Mouse (Mus musculus) midbrain, embryonic 16.5 days (tissue): ENCODE results near the gene Csf2rb2. TPM values are rescaled to one million over a fixed set of nuclear protein-coding genes. Genes with fewer than 3 reads are reported as not detected.
"Not testable (repeated sequence)": the region's sequence is repeated elsewhere in the genome, so short reads cannot be mapped to it uniquely, and the experiment has no call there.

Experiments
- ATAC-seq: fragments of 200-750 bp; cut with Nextera tagmentation; 2 replicates; pipeline ENCODE4 v1.8.0; 2017; ENCODE audit warnings: moderate TSS enrichment
- H3K27ac ChIP-seq: fragments of 300-500 bp; sonication (generic); 2 replicates; pipeline ENCODE4 v1.5.1; 2014; ENCODE audit warnings: mild to moderate bottlenecking, low read length, mixed read lengths
- H3K27me3 ChIP-seq: fragments of 300-500 bp; sonication (generic); 2 replicates; pipeline ENCODE4 v1.6.1; 2014; ENCODE audit warnings: low read depth, low read length, mixed read lengths; ENCODE audit not compliant: control insufficient read depth, insufficient read depth
- H3K36me3 ChIP-seq: fragments of 300-500 bp; sonication (generic); 2 replicates; pipeline ENCODE4 v1.6.1; 2014; ENCODE audit warnings: mild to moderate bottlenecking, low read length, moderate library complexity, mixed read lengths; ENCODE audit not compliant: control insufficient read depth, insufficient read depth
- H3K4me1 ChIP-seq: fragments of 300-500 bp; sonication (generic); 2 replicates; pipeline ENCODE4 v1.6.1; 2014; ENCODE audit warnings: mild to moderate bottlenecking, low read length, mixed read lengths; ENCODE audit not compliant: control insufficient read depth, insufficient read depth
- H3K4me2 ChIP-seq: fragments of 300-500 bp; sonication (generic); 2 replicates; pipeline ENCODE4 v1.6.1; 2014; ENCODE audit warnings: mild to moderate bottlenecking, low read length, mixed read lengths
- H3K4me3 ChIP-seq: fragments of 300-500 bp; sonication (generic); 2 replicates; pipeline ENCODE4 v1.5.1; 2014; ENCODE audit warnings: low read depth, mild to moderate bottlenecking, low read length, moderate library complexity, mixed read lengths
- H3K9ac ChIP-seq: fragments of 300-500 bp; sonication (generic); 2 replicates; pipeline ENCODE4 v1.6.1; 2014; ENCODE audit warnings: low read depth, low read length, mixed read lengths
- H3K9me3 ChIP-seq: fragments of 300-500 bp; sonication (generic); replicated peaks from 2 replicates; pipeline ENCODE4 v1.6.1; 2014; ENCODE audit warnings: mild to moderate bottlenecking, low read length, mixed read lengths; ENCODE audit not compliant: control insufficient read depth, poor library complexity, severe bottlenecking
- WGBS: fragments of 180-500 bp; shearing (Covaris S2); extraction: QIAGEN DNeasy Blood & Tissue Kit; methylation state at CpG from one replicate; pipeline ENCODE4 v1.1.7; 2014; 5-methylcytosine and 5-hydroxymethylcytosine counted together
- polyA plus RNA-seq: library from polyadenylated mRNA; unstranded; fragments of >200 nt; fragmentation: Nextera tagmentation; extraction: Ambion mirVana; gene quantifications from 2 replicates; pipeline ENCODE4 v1.2.1, GENCODE M21; 2015

The Csf2rb2 gene
- polyA plus RNA-seq, 1 experiment from 2014 or later: 0.08 TPM

- Histone ChIP-seq H3K4me2 (no peak overlapping the region), H3K9ac (no peak overlapping the region), H3K27me3 (no peaks in the 10 kb centered on the region), H3K36me3 (no peaks in the 10 kb centered on the region), H3K9me3 (no peaks in the 10 kb centered on the region), H3K4me3 (no peak overlapping the region), H3K4me1 (no peaks in the 10 kb centered on the region), H3K27ac (no peak overlapping the region)
- no peak for ATAC-seq
- 92% methylated on average over 4 of the region's 4 CpGs for WGBS
Measured at GRCm38 (mm10) chr15:78302718-78303117, 2.8 kb downstream of the Csf2rb2 start.

- Histone ChIP-seq H3K4me3 (no peak overlapping the region), H3K9me3 (no peaks in the 10 kb centered on the region), H3K27ac (no peak overlapping the region), H3K9ac (no peak overlapping the region), H3K4me1 (no peaks in the 10 kb centered on the region), H3K4me2 (no peak overlapping the region), H3K27me3 (no peaks in the 10 kb centered on the region), H3K36me3 (no peaks in the 10 kb centered on the region)
- ATAC-seq: no peak
Measured at GRCm38 (mm10) chr15:78300773-78301172, 4.7 kb downstream of the Csf2rb2 start.

- no peaks in the 10 kb centered on the region for H3K4me1 ChIP-seq
- H3K36me3 ChIP-seq: no peaks in the 10 kb centered on the region
- H3K27me3 ChIP-seq: no peaks in the 10 kb centered on the region
- no peak for ATAC-seq
- H3K4me3 ChIP-seq: no peak overlapping the region
- 79% methylated on average over 3 of the region's 3 CpGs for WGBS
- no peak overlapping the region for H3K4me2 ChIP-seq
- no peaks in the 10 kb centered on the region for H3K9me3 ChIP-seq
- H3K27ac ChIP-seq: no peak overlapping the region
- no peak overlapping the region for H3K9ac ChIP-seq
Measured at GRCm38 (mm10) chr15:78299641-78300040, 5.9 kb downstream of the Csf2rb2 start.

- H3K27me3 ChIP-seq: no peaks in the 10 kb centered on the region
- WGBS: 87% methylated on average over 1 of the region's 1 CpGs
Measured at GRCm38 (mm10) chr15:78298558-78298957, 7.0 kb downstream of the Csf2rb2 start.

DNA sequence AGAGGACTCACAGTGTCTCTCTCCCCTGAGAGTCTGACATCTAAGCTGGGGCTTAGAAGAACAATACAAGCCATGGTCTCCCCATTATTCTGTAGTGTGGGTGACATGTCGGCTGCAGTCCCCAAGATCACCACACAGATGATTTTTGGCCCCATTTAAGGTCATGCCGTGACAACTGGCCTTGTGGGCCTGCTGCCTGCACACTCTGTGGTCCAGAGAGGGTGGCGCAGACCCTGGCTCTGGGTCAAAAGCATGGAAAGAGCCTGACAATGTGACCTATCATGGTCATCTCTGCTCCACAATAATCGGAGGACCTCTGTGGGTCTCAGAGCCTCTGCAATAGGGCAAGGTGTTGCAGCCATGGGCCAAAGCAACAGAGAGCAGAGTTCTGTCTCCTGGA is 11.8 kb downstream of the Csf2rb2 start:
- Histone ChIP-seq H3K4me3 (no peak overlapping the region), H3K9ac (no peak overlapping the region), H3K4me2 (no peak overlapping the region), H3K4me1 (no peaks in the 10 kb centered on the region), H3K36me3 (no peaks in the 10 kb centered on the region), H3K27ac (no peak overlapping the region), H3K27me3 (no peaks in the 10 kb centered on the region), H3K9me3 (no peaks in the 10 kb centered on the region)
- no peak for ATAC-seq
- WGBS: 82% methylated on average over 4 of the region's 4 CpGs

More at GRCm38 (mm10) chr15:78298558-78298957, 7.0 kb downstream of the Csf2rb2 start:
- Histone ChIP-seq H3K27ac (no peak overlapping the region), H3K9ac (no peak overlapping the region), H3K9me3 (no peaks in the 10 kb centered on the region), H3K4me2 (no peak overlapping the region), H3K36me3 (no peaks in the 10 kb centered on the region), H3K4me3 (no peak overlapping the region), H3K4me1 (no peaks in the 10 kb centered on the region)
- ATAC-seq: no peak

- not testable (repeated sequence) for H3K27ac ChIP-seq, H3K27me3 ChIP-seq, H3K4me3 ChIP-seq, ATAC-seq, H3K9me3 ChIP-seq, H3K36me3 ChIP-seq, H3K4me2 ChIP-seq, H3K4me1 ChIP-seq, H3K9ac ChIP-seq
- WGBS: 6% methylated on average over 2 of the region's 2 CpGs
Measured at GRCm38 (mm10) chr15:78293228-78293627, 12.3 kb downstream of the Csf2rb2 start.

DNA sequence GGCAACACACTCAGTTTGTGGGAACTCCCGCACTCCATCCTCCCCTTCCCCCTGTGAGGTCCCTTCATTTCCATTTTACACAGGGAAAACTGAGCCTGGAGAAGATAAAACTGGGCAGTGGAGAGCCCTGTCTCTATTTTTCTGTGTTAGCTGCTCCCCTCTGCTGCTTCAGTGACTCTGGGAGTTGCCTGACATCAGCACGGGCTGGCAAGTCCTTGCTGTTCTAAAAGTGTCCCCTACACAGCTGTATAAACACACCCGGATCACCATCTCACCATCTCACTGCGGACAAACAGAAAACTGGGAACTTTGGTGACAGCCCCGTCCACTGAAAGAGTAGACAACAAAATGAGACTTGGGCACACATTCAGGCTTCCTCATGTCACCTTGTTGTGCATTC is 15.7 kb downstream of the Csf2rb2 start:
- H3K9ac ChIP-seq, H3K4me1 ChIP-seq, ATAC-seq: not testable (repeated sequence)

GRCm38 (mm10) chr15:78287941-78288340 is 17.6 kb downstream of the Csf2rb2 start:
- no peak overlapping the region for H3K4me3 ChIP-seq
- H3K36me3 ChIP-seq: no peaks in the 10 kb centered on the region
- H3K9me3 ChIP-seq: no peaks in the 10 kb centered on the region
- H3K27me3 ChIP-seq: no peaks in the 10 kb centered on the region
- H3K27ac ChIP-seq: no peak overlapping the region
- WGBS: 81% methylated on average over 5 of the region's 5 CpGs
- H3K4me1 ChIP-seq: no peaks in the 10 kb centered on the region
- no peak for ATAC-seq
- H3K4me2 ChIP-seq: no peak overlapping the region
- H3K9ac ChIP-seq: no peak overlapping the region

More for the DNA sequence above, 15.7 kb downstream of the Csf2rb2 start:
- H3K4me3 ChIP-seq, H3K27ac ChIP-seq, H3K4me2 ChIP-seq, H3K9me3 ChIP-seq, H3K36me3 ChIP-seq, H3K27me3 ChIP-seq: not testable (repeated sequence)
- 76% methylated on average over 5 of the region's 5 CpGs for WGBS

GRCm38 (mm10) chr15:78278308-78278707 is 27.2 kb downstream of the Csf2rb2 start:
- Histone ChIP-seq H3K27me3 (no peaks in the 10 kb centered on the region), H3K9me3 (no peaks in the 10 kb centered on the region), H3K4me1 (no peaks in the 10 kb centered on the region), H3K36me3 (no peaks in the 10 kb centered on the region), H3K9ac (no peak overlapping the region), H3K27ac (no peak overlapping the region), H3K4me3 (no peak overlapping the region), H3K4me2 (no peak overlapping the region)
- ATAC-seq: no peak
- 88% methylated on average over 2 of the region's 2 CpGs for WGBS

GRCm38 (mm10) chr15:78271208-78271607 is 34.3 kb downstream of the Csf2rb2 start:
- no peak overlapping the region for H3K9ac ChIP-seq
- no peak overlapping the region for H3K4me2 ChIP-seq
- no peak for ATAC-seq
- no peaks in the 10 kb centered on the region for H3K4me1 ChIP-seq
- no peak overlapping the region for H3K4me3 ChIP-seq
- H3K27ac ChIP-seq: no peak overlapping the region
- H3K36me3 ChIP-seq: no peaks in the 10 kb centered on the region
- H3K9me3 ChIP-seq: no peaks in the 10 kb centered on the region
- no peaks in the 10 kb centered on the region for H3K27me3 ChIP-seq
